10 mouse cellular contexts compared by ENCODE assay signal in genomic region chr14:12821831-12822490, GRCm38 (mm10). TPM values are rescaled to one million over a fixed set of nuclear protein-coding genes. Genes with fewer than 3 reads are reported as not detected.
A peak's percentile ranks its signal among the peaks of the same experiment; 100 is the strongest.
DNase-seq lines count a peak whose midpoint lies in the region; ATAC-seq and TF ChIP-seq lines count a peak whose summit lies in the region.
"Had no signal": no experiment of that assay in that cellular context is flagged by ENCODE, and none has a peak within 500 bp of the region (broad histone marks: within the 10 kb centered on the region; RNA-seq: fewer than 3 reads in every experiment).

No protein-coding gene starts in this region.

- H3K4me2 ChIP-seq in kidney, postnatal 0 days (ENCODE audit: low read length), result peak overlapping the region; percentile 69
- peak overlapping the region; percentile 72 for H3K4me2 ChIP-seq in forebrain, embryonic 14.5 days (ENCODE audit: low read length)
- H3K4me2 ChIP-seq in hindbrain, postnatal 0 days (ENCODE audit: low read depth, low read length), result peak overlapping the region; percentile 70

- 0 out of 2 replicates have a peak, but pooled peaks cover 9% of the 10 kb centered on the region for H3K4me1 ChIP-seq in kidney, postnatal 0 days (replicated peaks; ENCODE audit: insufficient read depth, low read length)
- H3K4me1 ChIP-seq in forebrain, embryonic 14.5 days (ENCODE audit: control insufficient read depth, insufficient read depth, low read length), result peaks cover 9% of the 10 kb centered on the region; the same call in 1 of the 2 replicates
- 0 out of 2 replicates have a peak, but pooled peaks cover 5% of the 10 kb centered on the region for H3K4me1 ChIP-seq in hindbrain, postnatal 0 days (ENCODE audit: insufficient read depth, low read length)
- H3K4me1 ChIP-seq: megakaryocyte, embryonic 14.5 days had no signal

- H3K36me3 ChIP-seq in kidney, postnatal 0 days (ENCODE audit: insufficient read depth, low read length), result no peaks in the 10 kb centered on the region
- no peaks in the 10 kb centered on the region for H3K36me3 ChIP-seq in forebrain, embryonic 14.5 days (ENCODE audit: control insufficient read depth, insufficient read depth, low read length)
- no peaks in the 10 kb centered on the region for H3K36me3 ChIP-seq in hindbrain, postnatal 0 days (ENCODE audit: insufficient read depth, low read length)

- H3K27ac ChIP-seq in kidney, postnatal 0 days, result no peak overlapping the region
- H3K27ac ChIP-seq in forebrain, embryonic 14.5 days (ENCODE audit: low read depth, low read length), result peak overlapping the region; percentile 98
- H3K27ac ChIP-seq in hindbrain, postnatal 0 days, result peak overlapping the region; percentile 97

- under 1% methylated on average over 58 of the region's 58 CpGs for WGBS in kidney, postnatal 0 days
- under 1% methylated on average over 49 of the region's 58 CpGs for WGBS in forebrain, embryonic 14.5 days
- 0% methylated on average over 52 of the region's 58 CpGs for WGBS in hindbrain, postnatal 0 days

- H3K4me3 ChIP-seq in kidney, postnatal 0 days (replicated peaks; ENCODE audit: low read depth, low read length), result peak overlapping the region; percentile 35
- H3K4me3 ChIP-seq in forebrain, embryonic 14.5 days (ENCODE audit: low read depth, low read length), result peak overlapping the region; percentile 83
- peak overlapping the region; percentile 86 for H3K4me3 ChIP-seq in hindbrain, postnatal 0 days (ENCODE audit: low read length)
- H3K4me3 ChIP-seq: megakaryocyte, embryonic 14.5 days had no signal

- H3K27me3 ChIP-seq in kidney, postnatal 0 days (ENCODE audit: insufficient read depth, low read length), result peaks cover 20% of the 10 kb centered on the region
- no peaks in the 10 kb centered on the region for H3K27me3 ChIP-seq in forebrain, embryonic 14.5 days (replicated peaks; ENCODE audit: control insufficient read depth, insufficient read depth, low read length)
- no peaks in the 10 kb centered on the region for H3K27me3 ChIP-seq in hindbrain, postnatal 0 days (ENCODE audit: insufficient read depth, low read length)

- ATAC-seq in kidney, postnatal 0 days (replicated peaks; ENCODE audit: low FRiP score, low read depth), result peak; percentile 49; the same call in 1 of the 2 replicates
- ATAC-seq in forebrain, embryonic 14.5 days, result peak; percentile 80
- peak; percentile 85 for ATAC-seq in hindbrain, postnatal 0 days
- no peak for ATAC-seq in megakaryocyte, adult 5-6 weeks (ENCODE audit: poor library complexity, severe bottlenecking)

- TF ChIP-seq CTCF in kidney, postnatal 0 days (IDR thresholded peaks at IDR 0.05; ENCODE audit: low read depth), result no peak
- no peak for TF ChIP-seq CTCF in hindbrain, postnatal 0 days (IDR thresholded peaks at IDR 0.05; ENCODE audit: low read depth)

- H3K9ac ChIP-seq in kidney, postnatal 0 days (ENCODE audit: low read depth, low read length), result no peak overlapping the region
- H3K9ac ChIP-seq in forebrain, embryonic 14.5 days (ENCODE audit: low read length), result peak overlapping the region; percentile 98
- peak overlapping the region; percentile 96 for H3K9ac ChIP-seq in hindbrain, postnatal 0 days (replicated peaks; ENCODE audit: low read length)

- no peaks in the 10 kb centered on the region for H3K9me3 ChIP-seq in kidney, postnatal 0 days (replicated peaks; ENCODE audit: low read length)
- no peaks in the 10 kb centered on the region for H3K9me3 ChIP-seq in forebrain, embryonic 14.5 days (replicated peaks; ENCODE audit: control insufficient read depth, low read length)
- no peaks in the 10 kb centered on the region for H3K9me3 ChIP-seq in hindbrain, postnatal 0 days (ENCODE audit: low read length)

- peak; percentile 16 for DNase-seq in kidney, postnatal 0 days (ENCODE audit: low spot score)
- no peak for DNase-seq in kidney, adult 18-20 months
- peak; percentile 76 for DNase-seq in cerebellum, adult 11 months
- DNase-seq in forebrain, embryonic 14.5 days (ENCODE audit: low spot score), result peak; percentile 84
- peak; percentile 86 for DNase-seq in hindbrain, postnatal 0 days (ENCODE audit: low spot score)
- peak; percentile 4 for DNase-seq in liver
- peak; percentile 85 for DNase-seq in right cerebral cortex, adult 18-20 months

RNA-seq across cellular contexts. Expression of gene Cadps, which starts 0.9 kb away (rescaled TPM):
- polyA plus RNA-seq in kidney, postnatal 0 days (2015; fragmentation: Nextera tagmentation; extraction: Ambion mirVana), result 0.13 and 0.18 TPM in 2 replicates
- polyA plus RNA-seq in forebrain, embryonic 14.5 days (2014; fragmentation: Nextera tagmentation; extraction: Ambion mirVana), result 36.0 TPM in 2 replicates
- total RNA-seq in hindbrain, postnatal 0 days (2014; rRNA removed), result 176 and 190 TPM in 2 replicates
- polyA plus RNA-seq in hindbrain, postnatal 0 days (2015; fragmentation: Nextera tagmentation; extraction: Ambion mirVana), result 31.1 and 33.4 TPM in 2 replicates
- not detected in 2 replicates for total RNA-seq in megakaryocyte, adult 5-6 weeks (2015)
- total RNA-seq in megakaryocyte, adult 5-6 weeks (2017), result not detected in 2 replicates
- total RNA-seq: MEL had no signal

Comparison
In these comparisons a context has a peak if more than half of its experiments do, and no peak if none do; other contexts are left out.
1. H3K4me3 ChIP-seq: peak in every context shown above with its lines; median percentile 86 in hindbrain, postnatal 0 days; 83 in forebrain, embryonic 14.5 days; 35 in kidney, postnatal 0 days.
2. RNA of gene Cadps, which starts 0.9 kb away (polyA plus RNA-seq): 36.0 TPM in forebrain, embryonic 14.5 days and 31.1 to 33.4 TPM in hindbrain, postnatal 0 days; 0.13 to 0.18 TPM in kidney, postnatal 0 days; every median in the first group is over 10 times any median in the second.
3. Peak in every context shown above with its lines, with median percentiles within 50 percentile points of each other: H3K4me2 ChIP-seq.